Mouse (Mus musculus) CH12.LX (cell line): ENCODE results near the gene Sgca. TPM values are rescaled to one million over a fixed set of nuclear protein-coding genes. Genes with fewer than 3 reads are reported as not detected.
A peak's percentile ranks its signal among the peaks of the same experiment; 100 is the strongest.

Source experiments
- DNase-seq: peaks from one replicate; pipeline ENCODE4 v3.0.0-alpha.2; 2013; ENCODE audit errors: extremely low read depth
- H3K27ac ChIP-seq: 2 replicates; pipeline ENCODE4 v1.5.1; 2012; ENCODE audit warnings: low read depth, mild to moderate bottlenecking, control low read depth, moderate library complexity; ENCODE audit not compliant: insufficient read depth
- H3K27me3 ChIP-seq: replicated peaks from 2 replicates; pipeline ENCODE3; 2012; ENCODE audit warnings: inconsistent platforms
- H3K36me3 ChIP-seq, 2 experiments: replicated peaks in 1 of 2; 2 replicates each; pipeline versions ENCODE3 to v1.6.1; 2012; ENCODE audit warnings: inconsistent platforms in 1 of 2, low read length in 1 of 2, mild to moderate bottlenecking in 1 of 2, mixed read lengths in 1 of 2, moderate library complexity in 1 of 2; ENCODE audit not compliant: control insufficient read depth in 1 of 2, insufficient read depth in 1 of 2
- H3K4me1 ChIP-seq, 2 experiments: 2 replicates each; pipeline ENCODE4 v1.6.1; 2012; ENCODE audit warnings: inconsistent platforms in 1 of 2, moderate library complexity in 1 of 2; ENCODE audit not compliant: insufficient read depth in 2 of 2, control insufficient read depth in 1 of 2
- H3K4me2 ChIP-seq: 2 replicates; pipeline ENCODE4 v1.6.1; 2012; ENCODE audit warnings: low read depth, mild to moderate bottlenecking, control low read depth; ENCODE audit not compliant: poor library complexity, insufficient read depth, severe bottlenecking
- H3K4me3 ChIP-seq, 3 experiments: fragments of 150-350 bp in 1 of 3; sonication (generic) in 1 of 3; replicated peaks in 1 of 3; 2 replicates each; pipeline versions ENCODE3 to v1.5.1; 2011 to 2012; ENCODE audit warnings: low read depth in 2 of 3, low read length in 2 of 3, mild to moderate bottlenecking in 2 of 3, moderate library complexity in 2 of 3, control low read depth in 1 of 3, improper control_type of control experiment in 1 of 3, inconsistent platforms in 1 of 3, mixed read lengths in 1 of 3; ENCODE audit not compliant: poor library complexity in 1 of 3
- H3K79me2 ChIP-seq: replicated peaks from 2 replicates; pipeline ENCODE4 v1.6.1; 2012; ENCODE audit warnings: mild to moderate bottlenecking, moderate library complexity; ENCODE audit not compliant: control insufficient read depth, poor library complexity, insufficient read depth, severe bottlenecking; ENCODE audit errors: extremely low read depth
- H3K9ac ChIP-seq: 2 replicates; pipeline ENCODE4 v1.6.1; 2012; ENCODE audit warnings: low read depth, mild to moderate bottlenecking, control low read depth, moderate library complexity; ENCODE audit not compliant: insufficient read depth
- H3K9me3 ChIP-seq: replicated peaks from 2 replicates; pipeline ENCODE3; 2012; ENCODE audit warnings: low read length, inconsistent platforms, mixed read lengths
- EP300 ChIP-seq: IDR thresholded peaks from 2 replicates; pipeline ENCODE4 v1.6.1; 2011; ENCODE audit warnings: low read length, improper control_type of control experiment
- GABPA ChIP-seq: IDR thresholded peaks from 2 replicates; pipeline ENCODE4 v1.6.1; 2012; ENCODE audit warnings: low read depth, low read length, improper control_type of control experiment, inconsistent platforms; ENCODE audit not compliant: insufficient replicate concordance
- HCFC1 ChIP-seq: IDR thresholded peaks from 2 replicates; pipeline ENCODE4 v1.6.1; 2012; ENCODE audit warnings: low read depth, mild to moderate bottlenecking, inconsistent platforms, low read length, improper control_type of control experiment
- IRF4 ChIP-seq: IDR thresholded peaks from 2 replicates; pipeline ENCODE4 v1.6.1; 2014; ENCODE audit warnings: low read depth, mild to moderate bottlenecking, inconsistent platforms, low read length, improper control_type of control experiment
- JUN ChIP-seq: IDR thresholded peaks from 2 replicates; pipeline ENCODE4 v1.6.1; 2011; ENCODE audit warnings: low read depth, mild to moderate bottlenecking, low read length, improper control_type of control experiment, moderate library complexity; ENCODE audit not compliant: insufficient read depth
- MAFK ChIP-seq: IDR thresholded peaks from 2 replicates; pipeline ENCODE4 v1.6.1; 2011; ENCODE audit warnings: low read length, improper control_type of control experiment; ENCODE audit not compliant: insufficient replicate concordance
- MAX ChIP-seq: IDR thresholded peaks from 2 replicates; pipeline ENCODE4 v1.6.1; 2011; ENCODE audit warnings: low read length, improper control_type of control experiment
- MAZ ChIP-seq: IDR thresholded peaks from 2 replicates; pipeline ENCODE4 v1.6.1; 2012; ENCODE audit warnings: low read depth, mild to moderate bottlenecking, inconsistent platforms, low read length, improper control_type of control experiment, moderate library complexity
- MYC ChIP-seq: IDR thresholded peaks from 2 replicates; pipeline ENCODE4 v1.6.1; 2011; ENCODE audit warnings: low read depth, mild to moderate bottlenecking, improper control_type of control experiment, low read length
- NELFE ChIP-seq: IDR thresholded peaks from 2 replicates; pipeline ENCODE4 v1.6.1; 2011; ENCODE audit warnings: low read depth, low read length, improper control_type of control experiment
- PAX5 ChIP-seq: IDR thresholded peaks from 2 replicates; pipeline ENCODE4 v1.6.1; 2012; ENCODE audit warnings: low read length, inconsistent platforms, mixed read lengths
- POLR2A ChIP-seq: IDR thresholded peaks from 2 replicates; pipeline ENCODE4 v1.6.1; 2011; ENCODE audit warnings: low read depth, mild to moderate bottlenecking, improper control_type of control experiment, low read length
- POLR2AphosphoS2 ChIP-seq: IDR thresholded peaks from 2 replicates; pipeline ENCODE4 v1.6.1; 2011; ENCODE audit warnings: low read depth, low read length, improper control_type of control experiment
- RAD21 ChIP-seq: IDR thresholded peaks from 2 replicates; pipeline ENCODE4 v1.6.1; 2011; ENCODE audit warnings: low read depth, mild to moderate bottlenecking, low read length, improper control_type of control experiment, moderate library complexity
- SIN3A ChIP-seq: IDR thresholded peaks from 2 replicates; pipeline ENCODE4 v1.6.1; 2012; ENCODE audit warnings: low read length, improper control_type of control experiment, inconsistent platforms
- UBTF ChIP-seq: IDR thresholded peaks from 2 replicates; pipeline ENCODE4 v1.6.1; 2012; ENCODE audit warnings: low read depth, mild to moderate bottlenecking, inconsistent platforms, low read length, improper control_type of control experiment, moderate library complexity
- USF2 ChIP-seq: conservative IDR thresholded peaks from 2 replicates; pipeline ENCODE4 v1.6.1; 2011; ENCODE audit warnings: low read depth, low read length, improper control_type of control experiment
- ZC3H11A ChIP-seq: IDR thresholded peaks from 2 replicates; pipeline ENCODE4 v1.6.1; 2012; ENCODE audit warnings: low read depth, mild to moderate bottlenecking, inconsistent platforms, low read length, improper control_type of control experiment
- ZKSCAN1 ChIP-seq: IDR thresholded peaks from 2 replicates; pipeline ENCODE4 v1.6.1; 2012; ENCODE audit warnings: low read depth, inconsistent platforms, low read length, improper control_type of control experiment, borderline replicate concordance
- ZNF384 ChIP-seq: IDR thresholded peaks from 2 replicates; pipeline ENCODE4 v1.6.1; 2012; ENCODE audit warnings: low read depth, low read length, improper control_type of control experiment, inconsistent platforms
- dilution Hi-C: fragments of 300-500 bp; cut with MboI; formaldehyde crosslinking; loops from 2 replicates; pipeline ENCODE4 v1.14.3; 2020; ENCODE audit warnings: low sequenced_read_pairs; ENCODE audit not compliant: extremely low pct_unique_long_range_greater_than_20kb, extremely low pct_ligation_motif_present
- in situ Hi-C: fragments of 300-500 bp; cut with MboI; formaldehyde crosslinking; loops from 3 replicates; pipeline ENCODE4 v1.14.3; 2019; ENCODE audit warnings: low sequenced_read_pairs, low pct_ligation_motif_present, low pct_unique_long_range_greater_than_20kb, mixed read lengths
- polyA plus RNA-seq: library from polyadenylated mRNA; unstranded; fragments of >175 nt; gene quantifications from 2 replicates; pipeline ENCODE4 v1.2.1, GENCODE M21; 2012; ENCODE audit warnings: low read depth; ENCODE audit not compliant: insufficient read length
- total RNA-seq, 2 experiments: library from RNA; depleted of rRNA; stranded (reverse); fragments of 300-350 nt in 1 of 2; fragments of >200 nt in 1 of 2; gene quantifications; 2 replicates each; pipeline ENCODE4 v1.2.3; 2012 to 2014

The Sgca gene
- total and polyA plus RNA-seq, 3 experiments, result 0.08 to 0.39 TPM; not detected in 1

DNA sequence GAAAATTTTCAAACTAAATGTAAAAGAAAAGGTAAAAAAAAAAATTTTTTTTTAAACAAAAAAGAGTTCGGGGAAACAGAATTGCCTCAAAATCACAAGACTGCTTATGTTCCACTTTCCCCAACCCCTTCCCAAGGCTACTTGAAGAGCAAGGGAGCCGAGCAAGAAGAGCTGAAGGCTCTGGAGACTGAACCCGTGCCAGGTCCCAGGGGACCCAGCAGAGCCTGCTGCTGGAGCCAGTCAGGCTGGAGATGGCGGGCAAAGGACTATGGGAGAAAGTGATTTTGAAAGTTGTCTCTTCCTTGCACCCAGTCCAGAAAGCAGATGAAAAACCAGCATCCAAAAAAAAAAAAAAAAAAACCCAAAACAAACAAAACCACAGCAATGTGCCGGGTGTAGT is 9.7 kb upstream of the Sgca start:
- dilution Hi-C loops (no loop called here), in situ Hi-C loops (no loop called here)
- no peak overlapping the region for H3K4me2 ChIP-seq
- no peaks in the 10 kb centered on the region for H3K9me3 ChIP-seq
- no peak for DNase-seq
- no peaks in the 10 kb centered on the region for H3K36me3 ChIP-seq
- no peak overlapping the region for H3K27ac ChIP-seq
- no peak overlapping the region for H3K9ac ChIP-seq
- H3K27me3 ChIP-seq, result peaks cover 35% of the 10 kb centered on the region
- H3K4me3 ChIP-seq, result no peak overlapping the region
- peaks cover 0 to 19% of the 10 kb centered on the region in 2 experiments; a peak in 2 of 4 replicates for H3K4me1 ChIP-seq
- no peaks in the 10 kb centered on the region for H3K79me2 ChIP-seq
- TF ChIP-seq POLR2AphosphoS2 (no peak), MAFK (no peak), ZNF384 (0 out of 2 replicates have a peak, but pooled peaks have one; percentile 27), PAX5 (no peak), POLR2A (no peak), EP300 (no peak), GABPA (no peak)

DNA sequence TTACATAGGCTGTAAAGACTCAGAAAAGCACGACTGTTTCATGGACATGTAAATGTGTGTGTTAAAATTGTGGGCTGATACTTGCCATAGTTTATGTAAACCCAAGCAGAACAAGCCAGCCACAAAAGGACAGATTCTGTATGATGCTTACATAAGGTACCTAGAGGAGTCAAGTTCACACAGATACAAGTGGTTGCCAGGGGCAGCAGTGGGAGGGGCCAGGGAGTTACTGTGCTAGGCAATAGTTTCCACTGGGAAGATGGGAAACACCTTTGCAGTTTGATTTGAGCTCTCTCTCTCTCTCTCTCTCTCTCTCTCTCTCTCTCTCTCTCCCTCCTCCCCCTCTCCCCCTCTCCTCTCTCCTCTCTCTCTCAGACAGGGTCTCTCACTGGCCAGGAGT is 9.0 kb upstream of the Sgca start:
- dilution Hi-C loops, result no loop called here
- no peak overlapping the region for H3K4me2 ChIP-seq

More for the DNA sequence above, 9.0 kb upstream of the Sgca start:
- no peak for DNase-seq
- Histone ChIP-seq H3K79me2 (no peaks in the 10 kb centered on the region), H3K4me3 (no peak overlapping the region), H3K4me1 (peaks cover 0 to 18% of the 10 kb centered on the region in 2 experiments; a peak in 2 of 4 replicates), H3K9me3 (no peaks in the 10 kb centered on the region), H3K27me3 (peaks cover 38% of the 10 kb centered on the region), H3K9ac (no peak overlapping the region), H3K27ac (no peak overlapping the region), H3K36me3 (no peaks in the 10 kb centered on the region)
- TF ChIP-seq JUN, result no peak
- TF ChIP-seq RAD21, result no peak
- TF ChIP-seq HCFC1, result no peak
- no peak for TF ChIP-seq MAX
- TF ChIP-seq SIN3A, result no peak
- TF ChIP-seq POLR2A, result no peak
- TF ChIP-seq MAZ, result no peak
- TF ChIP-seq POLR2AphosphoS2, result no peak
- no peak for TF ChIP-seq ZC3H11A
- no peak for TF ChIP-seq IRF4
- no peak for TF ChIP-seq PAX5
- TF ChIP-seq UBTF, result no peak
- TF ChIP-seq NELFE, result no peak
- TF ChIP-seq MYC, result no peak
- TF ChIP-seq ZKSCAN1, result no peak
- TF ChIP-seq EP300, result no peak
- no peak for TF ChIP-seq USF2
- in situ Hi-C loops, result no loop called here
